Mouse (Mus musculus) G1E (cell line): ENCODE data around the gene Ap3d1. TPM values are rescaled to one million over a fixed set of nuclear protein-coding genes. Genes with fewer than 3 reads are reported as not detected.

ENCODE experiments used
- ATAC-seq: 2 replicates; pipeline ENCODE4 v1.8.0; 2016; ENCODE audit warnings: mild to moderate bottlenecking; ENCODE audit not compliant: insufficient number of reproducible peaks, poor library complexity, low FRiP score, severe bottlenecking; ENCODE audit errors: extremely low read depth
- DNase-seq: peaks from one replicate; pipeline ENCODE4 v3.0.0; 2012; ENCODE audit warnings: low spot score
- H3K27me3 ChIP-seq: 2 replicates; pipeline ENCODE4 v1.6.1; 2012; ENCODE audit warnings: mild to moderate bottlenecking, low read length, inconsistent platforms; ENCODE audit not compliant: insufficient read depth
- H3K36me3 ChIP-seq: replicated peaks from 2 replicates; pipeline ENCODE3; 2012; ENCODE audit warnings: mild to moderate bottlenecking, inconsistent platforms
- H3K4me1 ChIP-seq: 2 replicates; pipeline ENCODE4 v1.6.1; 2012; ENCODE audit warnings: low read depth, low read length, inconsistent platforms, mixed read lengths; ENCODE audit not compliant: insufficient read depth
- H3K4me3 ChIP-seq: 2 replicates; pipeline ENCODE4 v1.5.1; 2012; ENCODE audit warnings: low read depth, mild to moderate bottlenecking, inconsistent platforms, low read length, moderate library complexity, mixed read lengths
- H3K9me3 ChIP-seq: replicated peaks from 2 replicates; pipeline ENCODE4 v1.6.1; 2012; ENCODE audit warnings: inconsistent platforms
- CTCF ChIP-seq: IDR thresholded peaks from 2 replicates; pipeline ENCODE4 v1.5.1; 2012; ENCODE audit warnings: low read depth, low read length, inconsistent platforms, mixed read lengths
- GATA1 ChIP-seq: IDR thresholded peaks from 2 replicates; pipeline ENCODE4 v1.6.1; 2012; ENCODE audit warnings: borderline replicate concordance, low read length, inconsistent platforms, mixed read lengths
- GATA2 ChIP-seq: IDR thresholded peaks from 2 replicates; pipeline ENCODE4 v1.6.1; 2012; ENCODE audit warnings: low read depth, low read length, inconsistent platforms, borderline replicate concordance
- POLR2AphosphoS5 ChIP-seq: IDR thresholded peaks from 2 replicates; pipeline ENCODE4 v1.6.1; 2012; ENCODE audit warnings: low read depth, low read length, inconsistent platforms; ENCODE audit not compliant: insufficient replicate concordance
- TAL1 ChIP-seq: conservative IDR thresholded peaks from 2 replicates; pipeline ENCODE4 v1.6.1; 2012; ENCODE audit warnings: low read depth, low read length, inconsistent platforms, mixed read lengths
- polyA plus RNA-seq: library from polyadenylated mRNA; stranded (reverse); fragments of >175 nt; gene quantifications from 2 replicates; pipeline ENCODE4 v1.2.3, GENCODE M21; 2012
- total RNA-seq, 2 experiments: library from RNA; stranded (forward) in 1 of 2; stranded (reverse) in 1 of 2; fragments of 200-1000 nt in 1 of 2; fragments of >200 nt in 1 of 2; fragmentation: Nextera tagmentation in 1 of 2; gene quantifications; 2 replicates each; pipeline ENCODE4 v1.2.3; 2014 to 2017

The Ap3d1 gene
- total and polyA plus RNA-seq, 3 experiments: 39.4 to 133 (median 72.3) TPM

DNA sequence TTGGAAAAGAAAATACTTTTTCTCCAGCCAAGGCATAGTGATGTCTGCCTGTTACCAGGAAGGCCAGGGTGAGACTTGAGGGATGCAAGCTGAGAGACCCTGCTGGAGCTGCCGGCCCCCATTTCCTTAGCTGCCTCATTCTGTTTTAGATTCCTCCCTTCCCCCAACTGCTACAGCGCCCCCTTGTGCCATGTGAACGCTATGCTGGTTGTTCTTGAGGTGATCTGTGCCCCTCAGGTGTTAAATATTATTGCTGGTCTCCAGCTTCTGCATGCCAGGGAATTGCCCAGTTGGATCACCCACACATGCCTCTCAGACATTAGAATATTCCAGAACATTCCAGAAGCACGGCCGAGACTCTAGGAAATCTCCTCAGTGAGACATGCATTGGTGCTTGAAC is 80.9 kb downstream of the Ap3d1 start:
- Histone ChIP-seq H3K36me3 (peaks cover 12% of the 10 kb centered on the region), H3K27me3 (no peaks in the 10 kb centered on the region), H3K9me3 (no peaks in the 10 kb centered on the region), H3K4me3 (no peak overlapping the region), H3K4me1 (peaks cover 78% of the 10 kb centered on the region)
- TF ChIP-seq GATA1: no peak
- TF ChIP-seq CTCF: peak; percentile 64
- ATAC-seq (no peak), DNase-seq (no peak)

DNA sequence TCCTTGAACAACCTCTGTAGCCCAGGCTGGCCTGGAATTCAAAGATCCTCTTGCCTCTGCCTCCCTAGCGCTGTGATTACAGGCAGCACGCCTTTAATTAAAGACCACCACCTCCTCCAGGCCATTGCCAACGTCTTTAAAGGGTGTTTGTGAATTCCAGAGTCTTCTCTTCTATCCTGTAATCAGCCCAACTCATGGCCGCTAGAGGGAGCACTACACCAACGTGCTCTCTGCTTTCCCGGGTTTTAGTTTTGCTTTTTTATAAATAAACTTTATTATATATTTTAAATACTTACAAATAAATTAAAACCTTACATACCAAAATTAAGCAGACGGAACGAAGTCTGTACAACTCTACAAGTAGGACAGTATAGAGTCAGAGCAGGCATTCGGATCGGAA is 82.9 kb downstream of the Ap3d1 start:
- H3K4me3 ChIP-seq: peak overlapping the region; percentile 33; the same call in 1 of the 2 replicates
- ATAC-seq (no peak), DNase-seq (no peak)
- peaks cover 8% of the 10 kb centered on the region for H3K36me3 ChIP-seq
- TF ChIP-seq TAL1: no peak
- TF ChIP-seq CTCF: peak; percentile 34
- H3K9me3 ChIP-seq: no peaks in the 10 kb centered on the region
- H3K4me1 ChIP-seq: peaks cover 76% of the 10 kb centered on the region
- no peaks in the 10 kb centered on the region for H3K27me3 ChIP-seq

DNA sequence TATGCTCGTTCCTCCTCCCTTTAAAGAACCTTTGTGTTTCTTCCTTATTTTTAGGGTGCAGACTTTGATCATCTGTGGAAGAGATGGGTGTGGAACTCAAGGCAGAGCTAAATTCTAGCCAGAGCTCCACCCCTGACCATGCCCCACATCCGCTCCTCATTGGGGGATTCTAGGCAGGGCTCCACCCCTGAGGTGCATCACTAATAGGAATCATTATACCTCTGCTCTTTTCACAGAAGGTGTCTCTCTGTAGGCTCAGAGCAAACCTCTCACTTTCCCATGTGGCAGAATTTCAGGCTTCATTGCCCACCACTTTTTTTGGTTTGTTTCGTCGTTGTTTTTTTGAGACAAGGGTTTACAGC is 83.2 kb downstream of the Ap3d1 start:
- ATAC-seq (peak; percentile 42), DNase-seq (no peak)
- H3K36me3 ChIP-seq: peaks cover 9% of the 10 kb centered on the region
- H3K9me3 ChIP-seq: no peaks in the 10 kb centered on the region
- H3K4me3 ChIP-seq: peak overlapping the region; percentile 50; the same call in 1 of the 2 replicates
- TF ChIP-seq GATA1: no peak
- no peak for TF ChIP-seq POLR2AphosphoS5
- no peak for TF ChIP-seq TAL1
- no peak for TF ChIP-seq GATA2
- TF ChIP-seq CTCF: no peak
- H3K4me1 ChIP-seq: peaks cover 75% of the 10 kb centered on the region
- no peaks in the 10 kb centered on the region for H3K27me3 ChIP-seq

DNA sequence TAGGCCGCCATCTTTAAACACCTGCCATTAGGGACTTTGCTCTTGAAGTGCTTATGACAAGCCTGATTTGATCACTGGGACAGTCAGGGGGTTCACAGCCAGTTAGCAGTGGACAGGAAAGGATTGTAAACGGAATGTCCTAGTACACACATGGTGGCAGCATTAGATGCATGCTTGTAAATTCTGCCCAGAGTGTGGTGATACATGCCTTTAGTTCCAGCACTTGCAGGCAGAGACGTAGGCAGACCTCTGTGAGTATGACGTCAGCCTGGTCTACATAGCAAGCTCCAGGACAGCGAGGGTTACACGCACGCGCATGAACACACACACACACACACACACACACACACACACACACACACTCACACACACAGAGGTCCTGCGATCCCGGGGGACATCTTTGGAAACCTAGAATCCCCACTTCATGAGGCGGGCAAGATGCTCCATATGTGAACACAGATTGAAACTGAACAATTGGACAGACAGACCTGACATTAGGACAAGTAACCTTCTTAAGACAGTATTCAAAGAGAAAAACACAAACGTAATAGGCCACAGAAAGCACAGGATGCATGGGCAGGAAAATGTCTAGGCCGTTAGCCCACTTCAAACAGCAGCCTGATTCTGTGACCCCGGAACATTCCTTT is 83.7 kb downstream of the Ap3d1 start:
- no peak for DNase-seq
- H3K4me1 ChIP-seq: peaks cover 70% of the 10 kb centered on the region

More for the DNA sequence above, 83.7 kb downstream of the Ap3d1 start:
- H3K36me3 ChIP-seq: peaks cover 12% of the 10 kb centered on the region
- H3K27me3 ChIP-seq: no peaks in the 10 kb centered on the region
- H3K9me3 ChIP-seq: no peaks in the 10 kb centered on the region
- H3K4me3 ChIP-seq: peak overlapping the region; percentile 50; the same call in 1 of the 2 replicates
- ATAC-seq: no peak
- TF ChIP-seq GATA2: no peak
- no peak for TF ChIP-seq POLR2AphosphoS5
- no peak for TF ChIP-seq CTCF
- TF ChIP-seq GATA1: no peak
- TF ChIP-seq TAL1: no peak

Other genes starting within 250 kb of the Ap3d1 start
Only the 20 nearest of the 26 such genes appear.
- gene Abhd17a, start 151.9 kb downstream of the Ap3d1 start, total RNA-seq (2014; fragmentation: Nextera tagmentation): 12.4 and 14.6 TPM in 2 replicates
- 37.8 and 44.0 TPM in 2 replicates for gene Abhd17a, start 151.9 kb downstream of the Ap3d1 start, total RNA-seq (2017)
- 574 and 928 TPM in 2 replicates for gene Abhd17a, start 151.9 kb downstream of the Ap3d1 start, polyA plus RNA-seq
- 37.5 and 39.4 TPM in 2 replicates for gene Scamp4, start 139.4 kb downstream of the Ap3d1 start, total RNA-seq (2014; fragmentation: Nextera tagmentation)
- gene Scamp4, start 139.4 kb downstream of the Ap3d1 start, total RNA-seq (2017): 12.7 and 12.9 TPM in 2 replicates
- gene Scamp4, start 139.4 kb downstream of the Ap3d1 start, polyA plus RNA-seq: 72.8 and 87.0 TPM in 2 replicates
- not detected in 2 replicates for gene Adat3, start 139.4 kb downstream of the Ap3d1 start, total RNA-seq (2014; fragmentation: Nextera tagmentation)
- 1.2 and 1.6 TPM in 2 replicates for gene Adat3, start 139.4 kb downstream of the Ap3d1 start, total RNA-seq (2017)
- gene Adat3, start 139.4 kb downstream of the Ap3d1 start, polyA plus RNA-seq: 19.4 and 23.5 TPM in 2 replicates
- 1.1 and 2.2 TPM in 2 replicates for gene Gm49322, start 136.2 kb downstream of the Ap3d1 start, total RNA-seq (2014; fragmentation: Nextera tagmentation)
- 0.82 and 1.2 TPM in 2 replicates for gene Gm49322, start 136.2 kb downstream of the Ap3d1 start, total RNA-seq (2017)
- 2.4 and 2.8 TPM in 2 replicates for gene Gm49322, start 136.2 kb downstream of the Ap3d1 start, polyA plus RNA-seq
- gene Csnk1g2, start 119.4 kb downstream of the Ap3d1 start, total RNA-seq (2014; fragmentation: Nextera tagmentation): 91.3 and 110 TPM in 2 replicates
- 189 and 193 TPM in 2 replicates for gene Csnk1g2, start 119.4 kb downstream of the Ap3d1 start, total RNA-seq (2017)
- 470 and 513 TPM in 2 replicates for gene Csnk1g2, start 119.4 kb downstream of the Ap3d1 start, polyA plus RNA-seq
- 11.1 and 19.7 TPM in 2 replicates for gene Btbd2, start 85.2 kb downstream of the Ap3d1 start, total RNA-seq (2014; fragmentation: Nextera tagmentation)
- gene Btbd2, start 85.2 kb downstream of the Ap3d1 start, total RNA-seq (2017): 17.9 and 19.2 TPM in 2 replicates
- gene Btbd2, start 85.2 kb downstream of the Ap3d1 start, polyA plus RNA-seq: 96.3 and 102 TPM in 2 replicates
- gene Mknk2, start 64.2 kb downstream of the Ap3d1 start, total RNA-seq (2014; fragmentation: Nextera tagmentation): 127 and 140 TPM in 2 replicates
- 70.4 and 72.2 TPM in 2 replicates for gene Mknk2, start 64.2 kb downstream of the Ap3d1 start, total RNA-seq (2017)
- gene Mknk2, start 64.2 kb downstream of the Ap3d1 start, polyA plus RNA-seq: 455 and 521 TPM in 2 replicates
- 44.4 and 52.8 TPM in 2 replicates for gene Mob3a, start 40.3 kb downstream of the Ap3d1 start, total RNA-seq (2014; fragmentation: Nextera tagmentation)
- 53.8 and 61.8 TPM in 2 replicates for gene Mob3a, start 40.3 kb downstream of the Ap3d1 start, total RNA-seq (2017)
- gene Mob3a, start 40.3 kb downstream of the Ap3d1 start, polyA plus RNA-seq: 45.8 and 54.2 TPM in 2 replicates
- 2.3 and 7.4 TPM in 2 replicates for gene Izumo4, start 40.1 kb downstream of the Ap3d1 start, total RNA-seq (2014; fragmentation: Nextera tagmentation)
- 5.9 and 10.3 TPM in 2 replicates for gene Izumo4, start 40.1 kb downstream of the Ap3d1 start, total RNA-seq (2017)
- 7.5 and 8.2 TPM in 2 replicates for gene Izumo4, start 40.1 kb downstream of the Ap3d1 start, polyA plus RNA-seq
- 95.3 and 105 TPM in 2 replicates for gene Dot1l, start 12.9 kb upstream of the Ap3d1 start, total RNA-seq (2014; fragmentation: Nextera tagmentation)
- 8.7 and 9.0 TPM in 2 replicates for gene Dot1l, start 12.9 kb upstream of the Ap3d1 start, total RNA-seq (2017)
- 118 and 121 TPM in 2 replicates for gene Dot1l, start 12.9 kb upstream of the Ap3d1 start, polyA plus RNA-seq
- 142 and 172 TPM in 2 replicates for gene Sf3a2, start 55.9 kb upstream of the Ap3d1 start, total RNA-seq (2014; fragmentation: Nextera tagmentation)
- 8.7 and 9.9 TPM in 2 replicates for gene Sf3a2, start 55.9 kb upstream of the Ap3d1 start, total RNA-seq (2017)
- gene Sf3a2, start 55.9 kb upstream of the Ap3d1 start, polyA plus RNA-seq: 652 and 920 TPM in 2 replicates
- gene Plekhj1, start 56.4 kb upstream of the Ap3d1 start, total RNA-seq (2014; fragmentation: Nextera tagmentation): 122 and 192 TPM in 2 replicates
- 58.1 and 68.0 TPM in 2 replicates for gene Plekhj1, start 56.4 kb upstream of the Ap3d1 start, total RNA-seq (2017)
- 285 and 325 TPM in 2 replicates for gene Plekhj1, start 56.4 kb upstream of the Ap3d1 start, polyA plus RNA-seq
- gene Amh, start 63.0 kb upstream of the Ap3d1 start, total RNA-seq (2014; fragmentation: Nextera tagmentation): 1.7 and 1.8 TPM in 2 replicates
- 0.17 and 0.27 TPM in 2 replicates for gene Amh, start 63.0 kb upstream of the Ap3d1 start, total RNA-seq (2017)
- gene Amh, start 63.0 kb upstream of the Ap3d1 start, polyA plus RNA-seq: 1.6 and 1.8 TPM in 2 replicates
- gene Jsrp1, start 71.2 kb upstream of the Ap3d1 start, total RNA-seq (2014; fragmentation: Nextera tagmentation): not detected in 2 replicates
- not detected in 2 replicates for gene Jsrp1, start 71.2 kb upstream of the Ap3d1 start, total RNA-seq (2017)
- gene Jsrp1, start 71.2 kb upstream of the Ap3d1 start, polyA plus RNA-seq: 0.07 and 0.09 TPM in 2 replicates
- gene Oaz1, start 84.4 kb upstream of the Ap3d1 start, total RNA-seq (2014; fragmentation: Nextera tagmentation): 310 and 444 TPM in 2 replicates
- gene Oaz1, start 84.4 kb upstream of the Ap3d1 start, total RNA-seq (2017): 228 and 347 TPM in 2 replicates
- gene Oaz1, start 84.4 kb upstream of the Ap3d1 start, polyA plus RNA-seq: 1,655 and 2,091 TPM in 2 replicates
- gene Lingo3, start 101.8 kb upstream of the Ap3d1 start, total RNA-seq (2014; fragmentation: Nextera tagmentation): not detected in 2 replicates
- gene Lingo3, start 101.8 kb upstream of the Ap3d1 start, total RNA-seq (2017): 0.05 and 0.06 TPM in 2 replicates
- not detected in 2 replicates for gene Lingo3, start 101.8 kb upstream of the Ap3d1 start, polyA plus RNA-seq
- 51.2 and 53.5 TPM in 2 replicates for gene Lsm7, start 112.9 kb upstream of the Ap3d1 start, total RNA-seq (2014; fragmentation: Nextera tagmentation)
- gene Lsm7, start 112.9 kb upstream of the Ap3d1 start, total RNA-seq (2017): 282 and 373 TPM in 2 replicates
- gene Lsm7, start 112.9 kb upstream of the Ap3d1 start, polyA plus RNA-seq: 226 and 269 TPM in 2 replicates
- 46.0 and 55.1 TPM in 2 replicates for gene Sppl2b, start 113.0 kb upstream of the Ap3d1 start, total RNA-seq (2014; fragmentation: Nextera tagmentation)
- gene Sppl2b, start 113.0 kb upstream of the Ap3d1 start, total RNA-seq (2017): 18.0 and 22.1 TPM in 2 replicates
- 76.6 and 92.5 TPM in 2 replicates for gene Sppl2b, start 113.0 kb upstream of the Ap3d1 start, polyA plus RNA-seq
- not detected in 2 replicates for gene Tmprss9, start 129.6 kb upstream of the Ap3d1 start, total RNA-seq (2014; fragmentation: Nextera tagmentation)
- gene Tmprss9, start 129.6 kb upstream of the Ap3d1 start, total RNA-seq (2017): 0.05 and 0.06 TPM in 2 replicates
- gene Tmprss9, start 129.6 kb upstream of the Ap3d1 start, polyA plus RNA-seq: 0.02 TPM in 1 of 2 replicates, not detected in the other
- gene Timm13, start 158.7 kb upstream of the Ap3d1 start, total RNA-seq (2014; fragmentation: Nextera tagmentation): 34.0 and 51.2 TPM in 2 replicates
- gene Timm13, start 158.7 kb upstream of the Ap3d1 start, total RNA-seq (2017): 70.4 and 75.5 TPM in 2 replicates
- gene Timm13, start 158.7 kb upstream of the Ap3d1 start, polyA plus RNA-seq: 295 and 345 TPM in 2 replicates